In the genomic region with DNA sequence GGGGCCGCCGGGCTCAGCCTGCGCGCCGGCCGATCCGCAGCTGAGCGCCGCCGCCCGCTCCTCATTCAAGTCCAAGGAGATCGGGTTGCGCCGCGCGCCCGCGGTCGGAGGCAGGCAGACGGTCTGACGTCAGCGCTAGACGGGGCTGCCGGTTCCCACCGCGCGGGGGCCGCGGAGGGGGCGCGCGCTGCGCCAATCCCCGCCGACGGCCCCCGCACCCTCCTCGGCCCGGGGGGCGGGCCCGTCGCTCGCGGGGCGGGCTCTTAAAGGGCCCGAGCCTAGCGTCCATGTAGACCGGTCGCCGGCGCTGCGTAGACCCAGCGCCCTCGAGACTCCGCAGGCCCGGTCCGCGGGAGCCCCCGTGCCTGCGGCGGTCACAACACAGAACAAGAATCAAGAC, we compare ENCODE assay signal across 1 mouse cellular context.
TF ChIP-seq lines count a peak whose summit lies in the region.

A gene (minus strand): TSS at position 125 of the 400 bp plus-strand sequence.

TF ChIP-seq in CH12.LX, 34 proteins besides CTCF, POLR2A, EP300 and RAD21 (continued from another document):
- TF ChIP-seq TBP (conservative IDR thresholded peaks at IDR 0.05; ENCODE audit: low read depth, low read length) (no peak), KAT2A (IDR thresholded peaks at IDR 0.05; ENCODE audit: insufficient replicate concordance, low read length) (no peak), ZNF384 (IDR thresholded peaks at IDR 0.05; ENCODE audit: low read depth, low read length) (no peak), ZMIZ1 (IDR thresholded peaks at IDR 0.05; ENCODE audit: low read depth, low read length) (peak; percentile 42; the same call in 1 of the 2 replicates), TCF12 (IDR thresholded peaks at IDR 0.05; ENCODE audit: low read depth, low read length) (peak; percentile 84), SIN3A (IDR thresholded peaks at IDR 0.05; ENCODE audit: low read length) (peak; percentile 34), JUND (conservative IDR thresholded peaks at IDR 0.05; ENCODE audit: low read depth, low read length) (no peak), JUN (IDR thresholded peaks at IDR 0.05; ENCODE audit: insufficient read depth, low read depth, low read length) (no peak), USF2 (conservative IDR thresholded peaks at IDR 0.05; ENCODE audit: low read depth, low read length) (no peak), BHLHE40 (IDR thresholded peaks at IDR 0.05; ENCODE audit: low read depth, low read length) (0 out of 2 replicates have a peak, but pooled peaks have one; percentile 46), USF1 (IDR thresholded peaks at IDR 0.05; ENCODE audit: low read depth, low read length) (no peak), HCFC1 (IDR thresholded peaks at IDR 0.05; ENCODE audit: low read depth, low read length) (no peak), NELFE (IDR thresholded peaks at IDR 0.05; ENCODE audit: low read depth, low read length) (peak; percentile 43; the same call in 1 of the 2 replicates), UBTF (IDR thresholded peaks at IDR 0.05; ENCODE audit: low read depth, low read length) (peak; percentile 65; the same call in 1 of the 2 replicates), MXI1 (IDR thresholded peaks at IDR 0.05; ENCODE audit: low read depth, low read length) (no peak; the same call in 1 of the 2 replicates), CHD1 (IDR thresholded peaks at IDR 0.05; ENCODE audit: low read depth, low read length) (no peak), ZC3H11A (IDR thresholded peaks at IDR 0.05; ENCODE audit: low read depth, low read length) (no peak), IRF4 (IDR thresholded peaks at IDR 0.05; ENCODE audit: low read depth, low read length) (0 out of 2 replicates have a peak, but pooled peaks have one; percentile 45), PAX5 (IDR thresholded peaks at IDR 0.05; ENCODE audit: low read length) (no peak), POLR2AphosphoS2 (IDR thresholded peaks at IDR 0.05; ENCODE audit: low read depth, low read length) (no peak), MYC (IDR thresholded peaks at IDR 0.05; ENCODE audit: low read depth, low read length) (no peak)
